Mouse (Mus musculus): ENCODE results near the gene Tmem178b. TPM values are rescaled to one million over a fixed set of nuclear protein-coding genes. Genes with fewer than 3 reads are reported as not detected.

Gene Tmem178b
- polyA plus RNA-seq, 1 experiment from 2014 or later, result 10.5 TPM

GRCm38 (mm10) chr6:40006006-40006765 lies 133.1 kb downstream of the Tmem178b start:
- Histone ChIP-seq H3K27ac (ENCODE audit: low read depth, low read length) (no peak overlapping the region), H3K4me2 (replicated peaks; ENCODE audit: low read depth, low read length) (no peak overlapping the region), H3K4me3 (ENCODE audit: low read depth, low read length) (no peak overlapping the region), H3K27me3 (ENCODE audit: control insufficient read depth, insufficient read depth, low read length) (no peaks in the 10 kb centered on the region), H3K9ac (ENCODE audit: low read depth, low read length) (no peak overlapping the region), H3K4me1 (replicated peaks; ENCODE audit: control insufficient read depth, insufficient read depth, low read length) (0 out of 2 replicates have a peak, but pooled peaks cover 2% of the 10 kb centered on the region), H3K36me3 (ENCODE audit: control insufficient read depth, insufficient read depth, low read length) (no peaks in the 10 kb centered on the region), H3K9me3 (ENCODE audit: control insufficient read depth, low read length) (no peaks in the 10 kb centered on the region)
- WGBS, result 73% methylated on average over 11 of the region's 11 CpGs
- ATAC-seq (ENCODE audit: low FRiP score) (peak; percentile 13; the same call in 1 of the 2 replicates), DNase-seq (ENCODE audit: low spot score) (no peak)

DNA sequence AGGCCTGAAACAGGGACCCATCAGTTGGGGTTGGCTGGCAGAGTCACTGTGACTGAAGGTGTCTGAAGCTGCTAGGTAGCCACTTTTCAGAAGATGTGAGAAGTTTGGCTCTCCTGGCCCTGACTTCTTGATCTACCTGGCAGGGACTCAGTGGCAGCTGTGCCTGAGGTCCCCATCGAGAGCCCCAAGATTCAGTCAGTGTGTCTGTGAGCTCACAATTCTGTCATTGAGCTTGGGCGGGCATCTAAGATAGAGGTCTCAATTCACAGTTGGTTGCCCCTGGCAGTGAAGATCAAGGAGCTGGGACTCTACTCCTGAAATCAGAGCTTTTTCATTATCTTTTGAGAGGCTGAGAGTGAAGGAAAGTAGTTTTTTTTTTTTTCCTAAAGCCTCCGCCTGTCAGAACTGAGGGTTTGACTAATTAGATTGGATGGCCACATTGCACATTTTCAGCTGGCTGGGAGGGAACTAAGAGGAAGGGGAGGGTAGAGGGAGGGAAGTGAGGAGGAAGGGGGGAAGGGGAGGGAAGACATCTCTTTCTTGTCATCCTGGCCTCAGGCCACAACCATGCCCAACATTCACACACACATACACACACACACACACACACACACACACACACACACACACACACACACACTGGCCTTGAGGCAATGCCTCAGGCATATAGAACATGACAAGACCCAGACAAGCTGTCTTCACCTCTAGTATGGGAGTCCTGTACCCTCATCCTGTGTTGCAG lies 135.3 kb downstream of the Tmem178b start:
- DNase-seq (ENCODE audit: low spot score) (no peak), ATAC-seq (ENCODE audit: low FRiP score) (no peak)
- no peaks in the 10 kb centered on the region for H3K27me3 ChIP-seq (ENCODE audit: control insufficient read depth, insufficient read depth, low read length)
- no peaks in the 10 kb centered on the region for H3K9me3 ChIP-seq (ENCODE audit: control insufficient read depth, low read length)
- H3K9ac ChIP-seq (ENCODE audit: low read depth, low read length), result no peak overlapping the region
- no peaks in the 10 kb centered on the region for H3K36me3 ChIP-seq (ENCODE audit: control insufficient read depth, insufficient read depth, low read length)
- H3K27ac ChIP-seq (ENCODE audit: low read depth, low read length), result peak overlapping the region; percentile 47; the same call in 1 of the 2 replicates
- 0 out of 2 replicates have a peak, but pooled peaks cover 2% of the 10 kb centered on the region for H3K4me1 ChIP-seq (replicated peaks; ENCODE audit: control insufficient read depth, insufficient read depth, low read length)
- no peak overlapping the region for H3K4me2 ChIP-seq (replicated peaks; ENCODE audit: low read depth, low read length)
- WGBS, result 49% methylated on average over 3 of the region's 3 CpGs
- H3K4me3 ChIP-seq (ENCODE audit: low read depth, low read length), result no peak overlapping the region

- Histone ChIP-seq H3K36me3 (ENCODE audit: control insufficient read depth, insufficient read depth, low read length) (no peaks in the 10 kb centered on the region), H3K9ac (ENCODE audit: low read depth, low read length) (no peak overlapping the region), H3K9me3 (ENCODE audit: control insufficient read depth, low read length) (no peaks in the 10 kb centered on the region), H3K27ac (ENCODE audit: low read depth, low read length) (no peak overlapping the region), H3K4me3 (ENCODE audit: low read depth, low read length) (no peak overlapping the region), H3K4me1 (replicated peaks; ENCODE audit: control insufficient read depth, insufficient read depth, low read length) (0 out of 2 replicates have a peak, but pooled peaks cover 2% of the 10 kb centered on the region), H3K27me3 (ENCODE audit: control insufficient read depth, insufficient read depth, low read length) (no peaks in the 10 kb centered on the region), H3K4me2 (replicated peaks; ENCODE audit: low read depth, low read length) (no peak overlapping the region)
- 83% methylated on average over 3 of the region's 3 CpGs for WGBS
- ATAC-seq (ENCODE audit: low FRiP score) (no peak), DNase-seq (ENCODE audit: low spot score) (no peak)
These were observed 136.6 kb downstream of the Tmem178b start for GRCm38 (mm10) chr6:40009718-40010117.

DNA sequence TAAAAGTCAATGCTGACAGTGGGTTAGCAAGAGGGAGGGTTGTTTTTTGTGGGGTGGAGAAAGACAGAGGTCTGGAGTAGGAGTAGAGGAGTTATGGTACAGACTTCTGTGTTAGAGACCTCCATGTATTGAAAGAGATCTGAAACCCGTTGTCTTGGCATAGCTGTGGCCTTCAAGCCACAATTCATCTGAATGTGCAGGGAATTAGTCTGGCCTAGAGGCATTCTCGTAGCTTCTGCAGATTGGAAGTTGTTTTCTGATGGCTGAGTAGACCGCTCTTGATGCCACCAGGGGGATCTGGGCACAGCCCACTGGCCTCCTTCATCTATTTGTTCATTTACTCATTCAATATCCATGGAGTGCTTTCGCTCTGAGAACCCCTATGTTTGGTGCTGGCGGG lies 138.0 kb downstream of the Tmem178b start:
- Histone ChIP-seq H3K4me1 (replicated peaks; ENCODE audit: control insufficient read depth, insufficient read depth, low read length) (0 out of 2 replicates have a peak, but pooled peaks cover 4% of the 10 kb centered on the region), H3K9ac (ENCODE audit: low read depth, low read length) (no peak overlapping the region), H3K27me3 (ENCODE audit: control insufficient read depth, insufficient read depth, low read length) (no peaks in the 10 kb centered on the region), H3K27ac (ENCODE audit: low read depth, low read length) (no peak overlapping the region), H3K9me3 (ENCODE audit: control insufficient read depth, low read length) (no peaks in the 10 kb centered on the region), H3K4me2 (replicated peaks; ENCODE audit: low read depth, low read length) (no peak overlapping the region), H3K36me3 (ENCODE audit: control insufficient read depth, insufficient read depth, low read length) (no peaks in the 10 kb centered on the region), H3K4me3 (ENCODE audit: low read depth, low read length) (no peak overlapping the region)
- ATAC-seq (ENCODE audit: low FRiP score) (no peak), DNase-seq (ENCODE audit: low spot score) (no peak)
- 91% methylated on average over 5 of the region's 5 CpGs for WGBS

GRCm38 (mm10) chr6:40011609-40012008 lies 138.5 kb downstream of the Tmem178b start:
- Histone ChIP-seq H3K9me3 (ENCODE audit: control insufficient read depth, low read length) (no peaks in the 10 kb centered on the region), H3K4me1 (replicated peaks; ENCODE audit: control insufficient read depth, insufficient read depth, low read length) (0 out of 2 replicates have a peak, but pooled peaks cover 4% of the 10 kb centered on the region), H3K4me2 (replicated peaks; ENCODE audit: low read depth, low read length) (no peak overlapping the region), H3K27ac (ENCODE audit: low read depth, low read length) (no peak overlapping the region), H3K27me3 (ENCODE audit: control insufficient read depth, insufficient read depth, low read length) (no peaks in the 10 kb centered on the region), H3K4me3 (ENCODE audit: low read depth, low read length) (no peak overlapping the region), H3K36me3 (ENCODE audit: control insufficient read depth, insufficient read depth, low read length) (no peaks in the 10 kb centered on the region), H3K9ac (ENCODE audit: low read depth, low read length) (no peak overlapping the region)
- 71% methylated on average over 5 of the region's 5 CpGs for WGBS
- ATAC-seq (ENCODE audit: low FRiP score) (no peak), DNase-seq (ENCODE audit: low spot score) (no peak)

- 70% methylated on average over 5 of the region's 5 CpGs for WGBS
- no peak for ATAC-seq (ENCODE audit: low FRiP score)
These were observed 140.3 kb downstream of the Tmem178b start for GRCm38 (mm10) chr6:40013407-40013806.

GRCm38 (mm10) chr6:40015185-40015584 lies 142.1 kb downstream of the Tmem178b start:
- 47% methylated on average over 4 of the region's 4 CpGs for WGBS
- Histone ChIP-seq H3K9me3 (ENCODE audit: control insufficient read depth, low read length) (no peaks in the 10 kb centered on the region), H3K27me3 (ENCODE audit: control insufficient read depth, insufficient read depth, low read length) (no peaks in the 10 kb centered on the region), H3K4me2 (replicated peaks; ENCODE audit: low read depth, low read length) (no peak overlapping the region), H3K4me3 (ENCODE audit: low read depth, low read length) (no peak overlapping the region), H3K27ac (ENCODE audit: low read depth, low read length) (peak overlapping the region; percentile 8; the same call in 1 of the 2 replicates), H3K36me3 (ENCODE audit: control insufficient read depth, insufficient read depth, low read length) (no peaks in the 10 kb centered on the region), H3K4me1 (replicated peaks; ENCODE audit: control insufficient read depth, insufficient read depth, low read length) (0 out of 2 replicates have a peak, but pooled peaks cover 2% of the 10 kb centered on the region), H3K9ac (ENCODE audit: low read depth, low read length) (no peak overlapping the region)
- DNase-seq (ENCODE audit: low spot score) (no peak), ATAC-seq (ENCODE audit: low FRiP score) (no peak)

More at GRCm38 (mm10) chr6:40013407-40013806, 140.3 kb downstream of the Tmem178b start:
- H3K4me2 ChIP-seq (replicated peaks; ENCODE audit: low read depth, low read length), result no peak overlapping the region
- H3K27me3 ChIP-seq (ENCODE audit: control insufficient read depth, insufficient read depth, low read length), result no peaks in the 10 kb centered on the region
- H3K9ac ChIP-seq (ENCODE audit: low read depth, low read length), result no peak overlapping the region
- no peaks in the 10 kb centered on the region for H3K36me3 ChIP-seq (ENCODE audit: control insufficient read depth, insufficient read depth, low read length)
- H3K4me1 ChIP-seq (replicated peaks; ENCODE audit: control insufficient read depth, insufficient read depth, low read length), result 0 out of 2 replicates have a peak, but pooled peaks cover 2% of the 10 kb centered on the region
- H3K9me3 ChIP-seq (ENCODE audit: control insufficient read depth, low read length), result no peaks in the 10 kb centered on the region
- DNase-seq (ENCODE audit: low spot score), result no peak
- no peak overlapping the region for H3K4me3 ChIP-seq (ENCODE audit: low read depth, low read length)
- no peak overlapping the region for H3K27ac ChIP-seq (ENCODE audit: low read depth, low read length)

DNA sequence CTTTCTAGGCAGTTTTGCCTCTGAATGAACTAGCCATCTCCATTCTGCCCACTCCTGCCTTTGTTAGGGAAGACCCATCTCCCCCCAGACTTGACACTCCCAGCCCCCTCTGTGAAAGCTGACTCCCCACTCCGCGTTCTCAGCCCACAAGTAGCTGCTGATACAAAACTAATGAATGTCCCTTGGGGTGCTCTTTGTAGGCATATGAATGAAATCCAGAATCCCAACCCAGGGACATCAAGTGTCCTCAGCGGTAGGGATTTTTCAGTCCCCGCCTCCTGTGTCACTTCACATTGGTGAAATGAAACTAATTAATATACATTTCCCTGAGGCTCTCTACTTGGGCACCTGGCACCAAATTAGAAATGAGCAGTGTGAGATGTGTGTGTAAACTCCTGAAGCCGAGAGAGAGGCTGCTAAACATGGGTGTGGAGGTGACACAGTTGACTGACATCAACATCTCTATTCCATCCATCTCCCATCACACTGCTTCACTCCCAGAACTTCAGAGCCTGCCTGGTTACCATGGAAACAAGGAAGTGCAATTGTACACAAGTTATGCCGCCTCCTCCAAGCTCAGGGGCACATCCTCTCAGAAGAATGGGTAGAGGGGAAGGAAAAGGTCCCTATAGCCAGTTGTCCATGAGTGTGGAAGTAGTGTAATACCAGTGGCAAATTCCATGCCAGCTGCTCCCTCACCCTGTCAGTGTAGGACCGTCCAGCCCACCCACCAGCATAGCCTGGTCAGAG lies 142.8 kb downstream of the Tmem178b start:
- no peak overlapping the region for H3K9ac ChIP-seq (ENCODE audit: low read depth, low read length)
- H3K36me3 ChIP-seq (ENCODE audit: control insufficient read depth, insufficient read depth, low read length), result no peaks in the 10 kb centered on the region
- DNase-seq (ENCODE audit: low spot score), result peak; percentile 35
- H3K4me1 ChIP-seq (replicated peaks; ENCODE audit: control insufficient read depth, insufficient read depth, low read length), result 0 out of 2 replicates have a peak, but pooled peaks cover 2% of the 10 kb centered on the region
- no peaks in the 10 kb centered on the region for H3K27me3 ChIP-seq (ENCODE audit: control insufficient read depth, insufficient read depth, low read length)
- ATAC-seq (ENCODE audit: low FRiP score), result peak; percentile 48
- H3K9me3 ChIP-seq (ENCODE audit: control insufficient read depth, low read length), result no peaks in the 10 kb centered on the region
- no peak overlapping the region for H3K4me3 ChIP-seq (ENCODE audit: low read depth, low read length)
- peak overlapping the region; percentile 53; the same call in 1 of the 2 replicates for H3K27ac ChIP-seq (ENCODE audit: low read depth, low read length)
- WGBS, result 25% methylated on average over 7 of the region's 7 CpGs
- H3K4me2 ChIP-seq (replicated peaks; ENCODE audit: low read depth, low read length), result no peak overlapping the region

All from hindbrain, embryonic 11.5 days (tissue).